Mouse (Mus musculus) liver, embryonic 14.5 days (tissue): Measurements from ENCODE around the gene Ttc30a2. TPM values are rescaled to one million over a fixed set of nuclear protein-coding genes. Genes with fewer than 3 reads are reported as not detected.

Experiments
- ATAC-seq: fragments of 200-750 bp; cut with Nextera tagmentation; 2 replicates; pipeline ENCODE4 v1.8.0; 2017; ENCODE audit warnings: moderate number of reproducible peaks, mild to moderate bottlenecking, moderate library complexity; ENCODE audit not compliant: insufficient read depth
- DNase-seq, 3 experiments: peaks; one replicate each; pipeline ENCODE4 v3.0.0-alpha.2; 2012 to 2013; ENCODE audit warnings: low read depth in 3 of 3, low spot score in 3 of 3
- H3K27ac ChIP-seq: fragments of 300-500 bp; sonication (generic); 2 replicates; pipeline ENCODE4 v1.5.1; 2014; ENCODE audit warnings: moderate library complexity, mild to moderate bottlenecking, control low read depth, inconsistent platforms
- H3K27me3 ChIP-seq: fragments of 300-500 bp; sonication (generic); 2 replicates; pipeline ENCODE4 v1.6.1; 2014; ENCODE audit warnings: mild to moderate bottlenecking, low read length, moderate library complexity; ENCODE audit not compliant: control insufficient read depth, insufficient read depth
- H3K36me3 ChIP-seq: fragments of 300-500 bp; sonication (generic); replicated peaks from 2 replicates; pipeline ENCODE4 v1.6.1; 2014; ENCODE audit warnings: low read depth; ENCODE audit not compliant: control insufficient read depth, insufficient read depth
- H3K4me1 ChIP-seq, 2 experiments: fragments of 200-500 bp in 1 of 2; fragments of 300-500 bp in 1 of 2; sonication (generic) in 1 of 2; replicated peaks; 2 replicates each; pipeline ENCODE4 v1.6.1; 2012 to 2014; ENCODE audit warnings: antibody characterized with exemption in 1 of 2, inconsistent platforms in 1 of 2, low read length in 1 of 2; ENCODE audit not compliant: control insufficient read depth in 2 of 2, insufficient read depth in 2 of 2
- H3K4me2 ChIP-seq: fragments of 300-500 bp; sonication (generic); 2 replicates; pipeline ENCODE4 v1.6.1; 2014; ENCODE audit warnings: low read depth, mild to moderate bottlenecking, control low read depth, moderate library complexity
- H3K4me3 ChIP-seq, 2 experiments: fragments of 200-500 bp in 1 of 2; fragments of 300-500 bp in 1 of 2; sonication (generic) in 1 of 2; 2 replicates each; pipeline ENCODE4 v1.5.1; 2012 to 2014; ENCODE audit warnings: low read depth in 2 of 2, low read length in 2 of 2, mild to moderate bottlenecking in 2 of 2, control low read depth in 1 of 2, inconsistent platforms in 1 of 2, moderate library complexity in 1 of 2; ENCODE audit not compliant: insufficient read depth in 1 of 2
- H3K9ac ChIP-seq: fragments of 300-500 bp; sonication (generic); replicated peaks from 2 replicates; pipeline ENCODE4 v1.6.1; 2014; ENCODE audit warnings: mild to moderate bottlenecking, control low read depth, moderate library complexity
- H3K9me3 ChIP-seq: fragments of 300-500 bp; sonication (generic); 2 replicates; pipeline ENCODE4 v1.6.1; 2016; ENCODE audit warnings: low read length, mixed read lengths; ENCODE audit not compliant: control insufficient read depth
- CTCF ChIP-seq: IDR thresholded peaks from 2 replicates; pipeline ENCODE4 v1.5.1; 2016; ENCODE audit warnings: antibody characterized with exemption, low read depth, control low read depth
- EP300 ChIP-seq: IDR thresholded peaks from 2 replicates; pipeline ENCODE4 v1.6.1; 2016; ENCODE audit warnings: antibody characterized with exemption, low read depth
- WGBS: fragments of 180-500 bp; shearing (Covaris S2); extraction: QIAGEN DNeasy Blood & Tissue Kit; methylation state at CpG from one replicate; pipeline ENCODE4 v1.1.7; 2014; ENCODE audit not compliant: insufficient replicate concordance; 5-methylcytosine and 5-hydroxymethylcytosine counted together
- polyA plus RNA-seq, 2 experiments: library from polyadenylated mRNA; depleted of rRNA in 1 of 2; stranded (reverse) in 1 of 2; unstranded in 1 of 2; fragments of >200 nt; fragmentation: Nextera tagmentation in 1 of 2; extraction: Ambion mirVana in 1 of 2; gene quantifications; 2 replicates each; pipeline versions ENCODE4 v1.2.1 to v1.2.3; 2012 to 2014

Gene Ttc30a2
- polyA plus RNA-seq, 2 experiments = 0.05 to 0.09 TPM

- 32% methylated on average over 4 of the region's 4 CpGs for WGBS
- no peak overlapping the region for H3K9ac ChIP-seq
- DNase-seq (no peak), ATAC-seq (no peak)
- H3K4me2 ChIP-seq = no peak overlapping the region
- H3K9me3 ChIP-seq = no peaks in the 10 kb centered on the region
- no peak overlapping the region for H3K27ac ChIP-seq
- TF ChIP-seq EP300 = no peak
- TF ChIP-seq CTCF = no peak
- no peaks in the 10 kb centered on the region for H3K27me3 ChIP-seq
- no peaks in the 10 kb centered on the region for H3K36me3 ChIP-seq
- H3K4me1 ChIP-seq = no peaks in the 10 kb centered on the region
- H3K4me3 ChIP-seq = no peak overlapping the region
Observed at GRCm38 (mm10) chr2:76006194-76006593, 28.2 kb upstream of the Ttc30a2 start.

GRCm38 (mm10) chr2:76002899-76003298 is 24.9 kb upstream of the Ttc30a2 start:
- Histone ChIP-seq H3K27ac (no peak overlapping the region), H3K4me3 (no peak overlapping the region), H3K9ac (no peak overlapping the region), H3K4me1 (peaks cover 0 to 3% of the 10 kb centered on the region in 2 experiments; a peak in 1 of 4 replicates), H3K27me3 (no peaks in the 10 kb centered on the region), H3K9me3 (no peaks in the 10 kb centered on the region), H3K36me3 (no peaks in the 10 kb centered on the region), H3K4me2 (no peak overlapping the region)
- no peak for ATAC-seq
- no peak for DNase-seq
- 59% methylated on average over 9 of the region's 9 CpGs for WGBS
- TF ChIP-seq CTCF = no peak
- no peak for TF ChIP-seq EP300

GRCm38 (mm10) chr2:76001392-76001791 is 23.4 kb upstream of the Ttc30a2 start:
- Histone ChIP-seq H3K4me2 (no peak overlapping the region), H3K4me3 (no peak overlapping the region), H3K9me3 (no peaks in the 10 kb centered on the region), H3K4me1 (peaks cover 0 to 3% of the 10 kb centered on the region in 2 experiments; a peak in 1 of 4 replicates), H3K27ac (no peak overlapping the region), H3K27me3 (no peaks in the 10 kb centered on the region), H3K36me3 (no peaks in the 10 kb centered on the region), H3K9ac (no peak overlapping the region)
- DNase-seq = peak in 1 of 3 experiments; percentile 11
- no peak for TF ChIP-seq EP300
- TF ChIP-seq CTCF = peak; percentile 87
- WGBS = 24% methylated on average over 8 of the region's 8 CpGs
- ATAC-seq = no peak

GRCm38 (mm10) chr2:75999636-76000035 is 21.7 kb upstream of the Ttc30a2 start:
- Histone ChIP-seq H3K36me3 (no peaks in the 10 kb centered on the region), H3K27ac (no peak overlapping the region), H3K9ac (no peak overlapping the region), H3K4me1 (peaks cover 0 to 3% of the 10 kb centered on the region in 2 experiments; a peak in 1 of 4 replicates), H3K9me3 (no peaks in the 10 kb centered on the region), H3K27me3 (no peaks in the 10 kb centered on the region), H3K4me2 (no peak overlapping the region), H3K4me3 (no peak overlapping the region)
- no peak for DNase-seq
- ATAC-seq = no peak
- TF ChIP-seq EP300 (no peak), CTCF (no peak)
- 60% methylated on average over 12 of the region's 12 CpGs for WGBS

- H3K27me3 ChIP-seq = no peaks in the 10 kb centered on the region
- H3K36me3 ChIP-seq = no peaks in the 10 kb centered on the region
- WGBS = 49% methylated on average over 8 of the region's 8 CpGs
- no peak overlapping the region for H3K27ac ChIP-seq
- DNase-seq = no peak
- H3K9me3 ChIP-seq = no peaks in the 10 kb centered on the region
- H3K9ac ChIP-seq = no peak overlapping the region
- no peak overlapping the region for H3K4me3 ChIP-seq
- TF ChIP-seq EP300 = no peak
- no peak for TF ChIP-seq CTCF
- H3K4me2 ChIP-seq = no peak overlapping the region
- peaks cover 0 to 3% of the 10 kb centered on the region in 2 experiments; a peak in 1 of 4 replicates for H3K4me1 ChIP-seq
- no peak for ATAC-seq
Observed at GRCm38 (mm10) chr2:75998692-75999091, 20.7 kb upstream of the Ttc30a2 start.
